ENCODE assay signal across 8 mouse cellular contexts in the genomic region with DNA sequence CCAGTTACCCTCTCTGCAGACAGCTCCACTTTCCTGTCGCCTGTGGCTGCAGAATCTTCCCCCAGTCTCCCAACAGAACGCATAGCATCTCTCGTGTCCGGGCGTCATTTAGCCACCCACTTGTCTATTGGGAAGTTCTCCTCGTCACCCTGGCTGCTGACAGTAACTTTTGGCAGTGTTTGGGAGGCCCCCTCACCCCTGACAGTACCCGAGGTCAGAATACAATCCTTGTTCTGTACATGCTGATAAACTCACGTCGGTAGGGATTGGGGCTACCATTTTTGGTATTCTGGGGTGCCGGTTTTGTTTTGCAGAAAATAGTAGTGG. TPM values are rescaled to one million over a fixed set of nuclear protein-coding genes. Genes with fewer than 3 reads are reported as not detected.
DNase-seq lines count a peak whose midpoint lies in the region; ATAC-seq and TF ChIP-seq lines count a peak whose summit lies in the region.

No protein-coding gene starts in this region.

- peak overlapping the region; percentile 82 for H3K4me3 ChIP-seq in heart, embryonic 12.5 days
- peak overlapping the region; percentile 86 for H3K4me3 ChIP-seq in bone marrow macrophage, adult 2 months (ENCODE audit: insufficient read depth, low read length)
- peak overlapping the region; percentile 74 for H3K4me3 ChIP-seq in hindbrain, embryonic 11.5 days (ENCODE audit: low read depth, low read length)
- peak overlapping the region; percentile 84 for H3K4me3 ChIP-seq in lung, embryonic 16.5 days (ENCODE audit: low read length)

- TF ChIP-seq CTCF in bone marrow macrophage, adult 2 months (IDR thresholded peaks at IDR 0.05; ENCODE audit: low read depth, low read length), result no peak

- no peaks in the 10 kb centered on the region for H3K27me3 ChIP-seq in heart, embryonic 12.5 days (replicated peaks)
- H3K27me3 ChIP-seq in hindbrain, embryonic 11.5 days (ENCODE audit: control insufficient read depth, insufficient read depth, low read length), result no peaks in the 10 kb centered on the region
- H3K27me3 ChIP-seq in lung, embryonic 16.5 days (ENCODE audit: control insufficient read depth, insufficient read depth, low read depth, low read length), result no peaks in the 10 kb centered on the region

- H3K27ac ChIP-seq in heart, embryonic 12.5 days (ENCODE audit: poor library complexity, severe bottlenecking), result peak overlapping the region; percentile 99
- H3K27ac ChIP-seq in bone marrow macrophage, adult 2 months (ENCODE audit: insufficient read depth, low read depth, low read length), result peak overlapping the region; percentile 96
- peak overlapping the region; percentile 99 for H3K27ac ChIP-seq in hindbrain, embryonic 11.5 days (ENCODE audit: low read depth, low read length)
- peak overlapping the region; percentile 94 for H3K27ac ChIP-seq in lung, embryonic 16.5 days (ENCODE audit: low read length)

- H3K4me1 ChIP-seq in heart, embryonic 12.5 days (replicated peaks), result peaks cover 38% of the 10 kb centered on the region
- H3K4me1 ChIP-seq in bone marrow macrophage, adult 2 months (ENCODE audit: control insufficient read depth, insufficient read depth, low read length), result peaks cover 32% of the 10 kb centered on the region
- H3K4me1 ChIP-seq in hindbrain, embryonic 11.5 days (replicated peaks; ENCODE audit: control insufficient read depth, insufficient read depth, low read length), result peaks cover 2% of the 10 kb centered on the region; the same call in 1 of the 2 replicates
- peaks cover 14% of the 10 kb centered on the region for H3K4me1 ChIP-seq in lung, embryonic 16.5 days (replicated peaks; ENCODE audit: control insufficient read depth, insufficient read depth, low read length)

- peak overlapping the region; percentile 88 for H3K9ac ChIP-seq in heart, embryonic 12.5 days
- H3K9ac ChIP-seq in hindbrain, embryonic 11.5 days (ENCODE audit: low read depth, low read length), result peak overlapping the region; percentile 93
- H3K9ac ChIP-seq in lung, embryonic 16.5 days (ENCODE audit: low read length), result peak overlapping the region; percentile 93

- TF ChIP-seq POLR2A in bone marrow macrophage, adult 2 months (IDR thresholded peaks at IDR 0.05; ENCODE audit: borderline replicate concordance, low read depth, low read length), result no peak

- under 1% methylated on average over 10 of the region's 10 CpGs for WGBS in heart, embryonic 12.5 days
- WGBS in hindbrain, embryonic 11.5 days, result 2% methylated on average over 10 of the region's 10 CpGs
- 0% methylated on average over 10 of the region's 10 CpGs for WGBS in lung, embryonic 16.5 days

- DNase-seq in heart, adult 8-10 months (ENCODE audit: low spot score), result no peak
- DNase-seq in 416B (ENCODE audit: low read depth), result peak; percentile 40
- peak; percentile 45 for DNase-seq in hindbrain, embryonic 11.5 days (ENCODE audit: low spot score)
- DNase-seq in thymus, postnatal 14 days, result no peak

- peaks cover 10% of the 10 kb centered on the region for H3K36me3 ChIP-seq in heart, embryonic 12.5 days
- H3K36me3 ChIP-seq in hindbrain, embryonic 11.5 days (ENCODE audit: control insufficient read depth, insufficient read depth, low read length), result no peaks in the 10 kb centered on the region
- H3K36me3 ChIP-seq in lung, embryonic 16.5 days (ENCODE audit: control insufficient read depth, insufficient read depth, low read length), result no peaks in the 10 kb centered on the region

- ATAC-seq in heart, embryonic 12.5 days (ENCODE audit: insufficient number of reproducible peaks, low FRiP score), result no peak
- ATAC-seq in hindbrain, embryonic 11.5 days (ENCODE audit: low FRiP score), result no peak
- no peak for ATAC-seq in lung, embryonic 16.5 days (ENCODE audit: low read depth)
- ATAC-seq in megakaryocyte-erythroid progenitor cell, adult 5-6 weeks (replicated peaks; ENCODE audit: low FRiP score, low TSS enrichment, poor library complexity, severe bottlenecking), result no peak

- H3K4me2 ChIP-seq in heart, embryonic 12.5 days, result peak overlapping the region; percentile 93
- peak overlapping the region; percentile 82 for H3K4me2 ChIP-seq in hindbrain, embryonic 11.5 days (replicated peaks; ENCODE audit: low read depth, low read length)
- H3K4me2 ChIP-seq in lung, embryonic 16.5 days (ENCODE audit: low read depth, low read length), result peak overlapping the region; percentile 71

- H3K9me3 ChIP-seq in heart, embryonic 12.5 days (replicated peaks), result no peaks in the 10 kb centered on the region
- no peaks in the 10 kb centered on the region for H3K9me3 ChIP-seq in hindbrain, embryonic 11.5 days (ENCODE audit: control insufficient read depth, low read length)
- no peaks in the 10 kb centered on the region for H3K9me3 ChIP-seq in lung, embryonic 16.5 days (ENCODE audit: control insufficient read depth, low read length)

RNA-seq across cellular contexts. Expression of a gene that starts 1.7 kb away (rescaled TPM):
- polyA plus RNA-seq in heart, embryonic 12.5 days (2016; fragmentation: Nextera tagmentation; extraction: Ambion mirVana), result 37.4 and 38.8 TPM in 2 replicates
- total RNA-seq in heart, adult 8-10 months (2022), result 10 to 100 TPM; 20.3 to 24.4 (median 22.7) TPM
- 32.0 and 40.5 TPM in 2 replicates for polyA plus RNA-seq in bone marrow macrophage, adult 2 months (2012; ENCODE audit: insufficient read depth, insufficient read length, missing spikeins)
- 54.9 and 61.2 TPM in 2 replicates for polyA plus RNA-seq in hindbrain, embryonic 11.5 days (2014; fragmentation: Nextera tagmentation; extraction: Ambion mirVana)
- polyA plus RNA-seq in lung, embryonic 16.5 days (2015; fragmentation: Nextera tagmentation; extraction: Ambion mirVana), result 40.3 and 42.3 TPM in 2 replicates
- total RNA-seq in megakaryocyte-erythroid progenitor cell, adult 5-6 weeks (2014; fragmentation: Nextera tagmentation), result 66.1 and 66.2 TPM in 2 replicates
- 70.7 and 92.4 TPM in 2 replicates for total RNA-seq in megakaryocyte-erythroid progenitor cell, adult 5-6 weeks (2017)

RNA-seq across cellular contexts. Expression of a gene that starts 50.7 kb away (rescaled TPM):
- polyA plus RNA-seq in heart, embryonic 12.5 days (2016; fragmentation: Nextera tagmentation; extraction: Ambion mirVana), result 37.7 and 38.1 TPM in 2 replicates
- total RNA-seq in heart, adult 8-10 months (2022), result 10 to 100 TPM; 24.5 to 25.5 (median 24.6) TPM
- polyA plus RNA-seq in bone marrow macrophage, adult 2 months (2012; ENCODE audit: insufficient read depth, insufficient read length, missing spikeins), result 36.1 TPM in 2 replicates
- 73.6 and 74.8 TPM in 2 replicates for polyA plus RNA-seq in hindbrain, embryonic 11.5 days (2014; fragmentation: Nextera tagmentation; extraction: Ambion mirVana)
- 57.6 and 58.4 TPM in 2 replicates for polyA plus RNA-seq in lung, embryonic 16.5 days (2015; fragmentation: Nextera tagmentation; extraction: Ambion mirVana)
- total RNA-seq in megakaryocyte-erythroid progenitor cell, adult 5-6 weeks (2014; fragmentation: Nextera tagmentation), result 56.1 and 105 TPM in 2 replicates
- total RNA-seq in megakaryocyte-erythroid progenitor cell, adult 5-6 weeks (2017), result 93.4 and 95.7 TPM in 2 replicates

RNA-seq across cellular contexts. Expression of a gene that starts 56.7 kb away (rescaled TPM):
- polyA plus RNA-seq in heart, embryonic 12.5 days (2016; fragmentation: Nextera tagmentation; extraction: Ambion mirVana), result 18.0 and 18.8 TPM in 2 replicates
- 10 to 100 TPM; 10.4 to 15.8 (median 10.9) TPM for total RNA-seq in heart, adult 8-10 months (2022)
- polyA plus RNA-seq in bone marrow macrophage, adult 2 months (2012; ENCODE audit: insufficient read depth, insufficient read length, missing spikeins), result 3.9 and 4.8 TPM in 2 replicates
- 19.4 and 21.4 TPM in 2 replicates for polyA plus RNA-seq in hindbrain, embryonic 11.5 days (2014; fragmentation: Nextera tagmentation; extraction: Ambion mirVana)
- polyA plus RNA-seq in lung, embryonic 16.5 days (2015; fragmentation: Nextera tagmentation; extraction: Ambion mirVana), result 14.7 and 15.7 TPM in 2 replicates
- 16.9 and 18.8 TPM in 2 replicates for total RNA-seq in megakaryocyte-erythroid progenitor cell, adult 5-6 weeks (2014; fragmentation: Nextera tagmentation)
- total RNA-seq in megakaryocyte-erythroid progenitor cell, adult 5-6 weeks (2017), result 18.9 and 26.8 TPM in 2 replicates

Comparison
In these comparisons a context has a peak if more than half of its experiments do, and no peak if none do; other contexts are left out.
1. DNase-seq: peak in 416B (single experiment) and hindbrain, embryonic 11.5 days (single experiment); none in heart, adult 8-10 months (single experiment) and thymus, postnatal 14 days (single experiment).
2. Peak in every context shown above with its lines, with median percentiles within 50 percentile points of each other: H3K27ac ChIP-seq, H3K4me2 ChIP-seq, H3K4me3 ChIP-seq and H3K9ac ChIP-seq.